Mouse (Mus musculus) midbrain, embryonic 16.5 days (tissue): ENCODE measurements at regions not wholly inside any gene's neighbourhood (a gene's known extent, or its start where the extent isn't known, plus 50 kb on each side); places are given as distances from the start of the nearest gene placed in this dataset.

ENCODE experiments used
- ATAC-seq: fragments of 200-750 bp; cut with Nextera tagmentation; 2 replicates; pipeline ENCODE4 v1.8.0; 2017; ENCODE audit warnings: moderate TSS enrichment
- H3K27ac ChIP-seq: fragments of 300-500 bp; sonication (generic); 2 replicates; pipeline ENCODE4 v1.5.1; 2014; ENCODE audit warnings: mild to moderate bottlenecking, low read length, mixed read lengths
- H3K27me3 ChIP-seq: fragments of 300-500 bp; sonication (generic); 2 replicates; pipeline ENCODE4 v1.6.1; 2014; ENCODE audit warnings: low read depth, low read length, mixed read lengths; ENCODE audit not compliant: control insufficient read depth, insufficient read depth
- H3K36me3 ChIP-seq: fragments of 300-500 bp; sonication (generic); 2 replicates; pipeline ENCODE4 v1.6.1; 2014; ENCODE audit warnings: mild to moderate bottlenecking, low read length, moderate library complexity, mixed read lengths; ENCODE audit not compliant: control insufficient read depth, insufficient read depth
- H3K4me1 ChIP-seq: fragments of 300-500 bp; sonication (generic); 2 replicates; pipeline ENCODE4 v1.6.1; 2014; ENCODE audit warnings: mild to moderate bottlenecking, low read length, mixed read lengths; ENCODE audit not compliant: control insufficient read depth, insufficient read depth
- H3K4me2 ChIP-seq: fragments of 300-500 bp; sonication (generic); 2 replicates; pipeline ENCODE4 v1.6.1; 2014; ENCODE audit warnings: mild to moderate bottlenecking, low read length, mixed read lengths
- H3K4me3 ChIP-seq: fragments of 300-500 bp; sonication (generic); 2 replicates; pipeline ENCODE4 v1.5.1; 2014; ENCODE audit warnings: low read depth, mild to moderate bottlenecking, low read length, moderate library complexity, mixed read lengths
- H3K9ac ChIP-seq: fragments of 300-500 bp; sonication (generic); 2 replicates; pipeline ENCODE4 v1.6.1; 2014; ENCODE audit warnings: low read depth, low read length, mixed read lengths
- H3K9me3 ChIP-seq: fragments of 300-500 bp; sonication (generic); replicated peaks from 2 replicates; pipeline ENCODE4 v1.6.1; 2014; ENCODE audit warnings: mild to moderate bottlenecking, low read length, mixed read lengths; ENCODE audit not compliant: control insufficient read depth, poor library complexity, severe bottlenecking
- WGBS: fragments of 180-500 bp; shearing (Covaris S2); extraction: QIAGEN DNeasy Blood & Tissue Kit; methylation state at CpG from one replicate; pipeline ENCODE4 v1.1.7; 2014; 5-methylcytosine and 5-hydroxymethylcytosine counted together

DNA sequence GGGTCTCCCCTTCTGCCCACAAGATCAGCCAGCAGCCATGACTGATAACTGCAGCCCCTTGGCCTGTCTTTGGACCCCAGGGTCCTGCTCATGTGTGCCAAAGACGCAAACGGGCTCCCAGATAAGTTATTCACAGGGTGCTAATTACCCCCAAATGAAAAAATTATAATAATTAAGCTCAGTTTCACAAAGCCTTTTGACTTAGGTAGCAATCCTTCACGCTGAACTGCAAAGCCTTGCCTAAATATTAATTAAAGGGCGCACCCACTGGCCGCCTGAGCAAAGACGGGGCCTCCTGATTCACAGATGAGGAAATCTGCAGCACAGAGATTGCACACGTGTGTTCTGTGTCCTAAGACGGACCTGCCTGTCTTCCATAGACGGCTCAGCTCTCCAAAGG, 123.2 kb downstream of the Psmg1 start:
- no peaks in the 10 kb centered on the region for H3K9me3 ChIP-seq
- H3K27ac ChIP-seq, result no peak overlapping the region
- H3K4me3 ChIP-seq, result no peak overlapping the region
- no peak for ATAC-seq
- H3K27me3 ChIP-seq, result no peaks in the 10 kb centered on the region
- H3K36me3 ChIP-seq, result no peaks in the 10 kb centered on the region
- WGBS, result 80% methylated on average over 9 of the region's 9 CpGs
- no peak overlapping the region for H3K4me2 ChIP-seq
- H3K4me1 ChIP-seq, result no peaks in the 10 kb centered on the region
- no peak overlapping the region for H3K9ac ChIP-seq

- no peak for ATAC-seq
- Histone ChIP-seq H3K4me2 (no peak overlapping the region), H3K4me3 (no peak overlapping the region), H3K4me1 (no peaks in the 10 kb centered on the region), H3K27me3 (no peaks in the 10 kb centered on the region), H3K36me3 (no peaks in the 10 kb centered on the region), H3K9ac (no peak overlapping the region), H3K9me3 (no peaks in the 10 kb centered on the region), H3K27ac (no peak overlapping the region)
- 100% methylated on average over 1 of the region's 1 CpGs for WGBS
Observed at GRCm38 (mm10) chr16:95866866-95867420, 123.8 kb downstream of the Psmg1 start.

- H3K9me3 ChIP-seq, result no peaks in the 10 kb centered on the region
- no peak overlapping the region for H3K9ac ChIP-seq
- whole genome bisulfite sequencing, result 84% methylated on average over 1 of the region's 1 CpGs
- no peak overlapping the region for H3K4me3 ChIP-seq
- no peak overlapping the region for H3K4me2 ChIP-seq
- no peaks in the 10 kb centered on the region for H3K27me3 ChIP-seq
- ATAC-seq, result no peak
- H3K4me1 ChIP-seq, result no peaks in the 10 kb centered on the region
- no peak overlapping the region for H3K27ac ChIP-seq
- H3K36me3 ChIP-seq, result no peaks in the 10 kb centered on the region
Observed at GRCm38 (mm10) chr16:95865603-95866002, 125.2 kb downstream of the Psmg1 start.

DNA sequence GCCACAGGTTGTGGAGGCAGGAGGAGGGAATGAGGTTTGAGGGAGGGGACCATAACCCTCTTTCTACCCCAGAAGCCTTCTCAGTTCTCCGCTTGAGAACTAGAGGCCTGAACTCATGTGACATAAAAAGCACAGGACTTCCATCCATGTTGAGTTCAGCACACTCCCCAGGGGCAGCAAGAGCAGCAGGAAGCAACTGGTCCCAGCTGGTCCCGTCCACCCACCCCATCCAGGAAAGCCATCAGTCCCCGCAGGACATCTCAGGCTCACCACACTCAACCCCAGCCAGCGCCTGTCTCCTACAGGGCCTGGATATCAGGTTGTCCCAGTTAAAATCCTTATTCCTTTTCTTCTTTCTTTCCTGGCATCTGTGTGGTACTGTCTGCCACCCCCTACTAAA, 126.1 kb downstream of the Psmg1 start:
- H3K4me1 ChIP-seq, result no peaks in the 10 kb centered on the region
- H3K4me2 ChIP-seq, result no peak overlapping the region
- no peaks in the 10 kb centered on the region for H3K36me3 ChIP-seq
- no peak overlapping the region for H3K9ac ChIP-seq
- 87% methylated on average over 4 of the region's 4 CpGs for whole genome bisulfite sequencing
- H3K9me3 ChIP-seq, result no peaks in the 10 kb centered on the region
- ATAC-seq, result no peak
- H3K27me3 ChIP-seq, result no peaks in the 10 kb centered on the region
- H3K27ac ChIP-seq, result no peak overlapping the region
- H3K4me3 ChIP-seq, result no peak overlapping the region

- WGBS, result 83% methylated on average over 13 of the region's 13 CpGs
- no peak for ATAC-seq
- H3K9me3 ChIP-seq, result no peaks in the 10 kb centered on the region
- no peak overlapping the region for H3K4me2 ChIP-seq
- H3K36me3 ChIP-seq, result no peaks in the 10 kb centered on the region
- H3K27ac ChIP-seq, result no peak overlapping the region
- H3K4me3 ChIP-seq, result no peak overlapping the region
- no peak overlapping the region for H3K9ac ChIP-seq
- no peaks in the 10 kb centered on the region for H3K4me1 ChIP-seq
- H3K27me3 ChIP-seq, result no peaks in the 10 kb centered on the region
Observed at GRCm38 (mm10) chr16:95864106-95864505, 126.7 kb downstream of the Psmg1 start.

DNA sequence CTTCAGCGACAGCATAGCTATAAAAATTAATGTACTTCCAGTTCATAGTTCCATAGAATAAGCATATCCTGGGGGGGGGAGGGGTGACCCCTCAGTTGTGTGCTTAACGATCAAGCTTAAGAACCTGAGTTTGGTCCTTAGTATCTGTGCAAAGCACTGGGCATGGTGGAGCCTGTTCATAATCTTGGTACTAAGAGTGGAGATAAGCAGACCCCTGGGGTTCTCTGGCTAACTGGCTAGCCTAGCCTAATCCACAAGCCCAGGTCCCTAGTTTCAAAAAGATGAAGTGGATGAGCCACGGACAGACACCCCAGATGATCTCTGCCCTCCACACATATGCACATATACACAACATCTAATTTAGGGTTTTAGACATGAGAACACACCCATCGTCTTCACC, 127.2 kb downstream of the Psmg1 start:
- H3K4me1 ChIP-seq, result no peaks in the 10 kb centered on the region
- no peaks in the 10 kb centered on the region for H3K9me3 ChIP-seq
- H3K27me3 ChIP-seq, result no peaks in the 10 kb centered on the region
- no peaks in the 10 kb centered on the region for H3K36me3 ChIP-seq
- H3K27ac ChIP-seq, result no peak overlapping the region
- H3K9ac ChIP-seq, result no peak overlapping the region
- no peak overlapping the region for H3K4me3 ChIP-seq
- no peak for ATAC-seq
- H3K4me2 ChIP-seq, result no peak overlapping the region
- WGBS, result 86% methylated on average over 4 of the region's 4 CpGs

DNA sequence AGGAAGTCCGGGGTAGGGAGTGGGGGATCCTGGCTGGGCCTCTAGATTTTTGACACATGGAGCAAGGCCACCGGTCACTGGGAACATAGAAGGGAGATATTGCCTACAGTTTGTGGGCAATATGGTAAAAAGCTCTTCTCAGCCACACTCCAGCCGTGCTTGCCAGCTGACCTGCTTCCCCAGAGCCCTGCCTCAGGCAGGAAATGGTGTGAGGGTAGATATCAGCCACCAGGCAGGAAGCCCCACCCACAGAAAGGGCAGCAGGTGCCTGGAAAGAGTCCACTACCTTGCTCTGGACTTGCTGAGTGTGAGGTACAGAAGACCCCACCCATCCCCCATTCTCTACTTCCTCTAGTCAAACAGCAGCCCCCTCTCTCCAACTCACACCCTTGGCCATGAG, 128.1 kb downstream of the Psmg1 start:
- no peak for ATAC-seq
- Histone ChIP-seq H3K27me3 (no peaks in the 10 kb centered on the region), H3K9ac (no peak overlapping the region), H3K9me3 (no peaks in the 10 kb centered on the region), H3K4me1 (no peaks in the 10 kb centered on the region), H3K36me3 (no peaks in the 10 kb centered on the region), H3K4me3 (no peak overlapping the region), H3K27ac (no peak overlapping the region), H3K4me2 (no peak overlapping the region)
- 89% methylated on average over 3 of the region's 3 CpGs for WGBS

DNA sequence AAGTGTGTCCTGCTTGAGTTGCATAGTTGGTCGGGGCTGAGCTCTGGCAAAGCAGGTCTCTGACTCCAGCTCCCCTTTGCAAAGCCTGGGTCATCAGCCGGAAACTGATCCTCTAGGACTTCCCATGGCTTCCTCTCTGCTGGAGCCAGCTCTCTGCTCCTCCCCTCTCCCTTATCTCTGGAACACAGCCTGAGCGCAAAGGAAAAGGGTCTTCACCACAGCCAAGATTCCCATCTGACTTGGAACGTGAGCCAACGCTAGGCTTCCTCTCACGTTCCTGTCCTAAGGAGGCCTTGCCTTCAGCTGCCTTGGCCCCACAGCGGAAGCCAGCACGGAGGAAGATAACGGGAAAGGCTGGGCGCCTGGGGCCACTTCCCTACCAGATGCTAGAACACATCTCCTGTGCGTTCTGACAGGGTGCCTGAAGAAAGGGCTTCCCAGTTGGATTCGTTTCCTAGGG, 129.5 kb downstream of the Psmg1 start:
- H3K27ac ChIP-seq, result no peak overlapping the region
- H3K27me3 ChIP-seq, result no peaks in the 10 kb centered on the region
- H3K4me3 ChIP-seq, result no peak overlapping the region
- H3K4me1 ChIP-seq, result no peaks in the 10 kb centered on the region
- WGBS, result 85% methylated on average over 12 of the region's 12 CpGs
- H3K9me3 ChIP-seq, result no peaks in the 10 kb centered on the region
- H3K4me2 ChIP-seq, result no peak overlapping the region
- no peak overlapping the region for H3K9ac ChIP-seq
- ATAC-seq, result no peak
- H3K36me3 ChIP-seq, result no peaks in the 10 kb centered on the region

- 93% methylated on average over 9 of the region's 9 CpGs for WGBS
- Histone ChIP-seq H3K4me3 (no peak overlapping the region), H3K4me2 (no peak overlapping the region), H3K36me3 (no peaks in the 10 kb centered on the region), H3K9me3 (no peaks in the 10 kb centered on the region), H3K27ac (no peak overlapping the region), H3K9ac (no peak overlapping the region), H3K4me1 (no peaks in the 10 kb centered on the region), H3K27me3 (no peaks in the 10 kb centered on the region)
- no peak for ATAC-seq
Observed at GRCm38 (mm10) chr16:95860810-95861209, 129.9 kb downstream of the Psmg1 start.
